Mouse (Mus musculus): ENCODE data around the gene Sh3gl2.

- no peak for TF ChIP-seq CTCF (IDR thresholded peaks at IDR 0.05; ENCODE audit: low read depth, low read length)
- no peak for TF ChIP-seq POLR2A (IDR thresholded peaks at IDR 0.05; ENCODE audit: borderline replicate concordance, low read depth, low read length)
Measured at GRCm38 (mm10) chr4:85672290-85672689, 467.4 kb downstream of the Sh3gl2 start.
